Mouse (Mus musculus): ENCODE data around the gene Tagln3. TPM values are rescaled to one million over a fixed set of nuclear protein-coding genes. Genes with fewer than 3 reads are reported as not detected.
A peak's percentile ranks its signal among the peaks of the same experiment; 100 is the strongest.

Gene Tagln3
- polyA plus RNA-seq, 1 experiment = not detected

- H3K4me1 ChIP-seq (ENCODE audit: control insufficient read depth, insufficient read depth, low read length) = peaks cover 10% of the 10 kb centered on the region
- TF ChIP-seq CTCF (IDR thresholded peaks at IDR 0.05; ENCODE audit: insufficient read depth, low read depth, low read length) = no peak
- TF ChIP-seq POLR2A (IDR thresholded peaks at IDR 0.05; ENCODE audit: insufficient read depth, low read depth, low read length) = no peak
- H3K27ac ChIP-seq (ENCODE audit: insufficient read depth, low read depth, low read length) = peak overlapping the region; percentile 75
- peak overlapping the region; percentile 68 for H3K4me3 ChIP-seq (ENCODE audit: insufficient read depth, low read depth, low read length)
- WGBS = 2% methylated on average over 10 of the region's 10 CpGs
These were observed 314 bp upstream of the Tagln3 start for GRCm38 (mm10) chr16:45724742-45725102.

- TF ChIP-seq CTCF (IDR thresholded peaks at IDR 0.05; ENCODE audit: insufficient read depth, low read depth, low read length) (no peak), POLR2A (IDR thresholded peaks at IDR 0.05; ENCODE audit: insufficient read depth, low read depth, low read length) (no peak)
- Histone ChIP-seq H3K4me3 (ENCODE audit: insufficient read depth, low read depth, low read length) (peak overlapping the region; percentile 68), H3K27ac (ENCODE audit: insufficient read depth, low read depth, low read length) (peak overlapping the region; percentile 75), H3K4me1 (ENCODE audit: control insufficient read depth, insufficient read depth, low read length) (peaks cover 10% of the 10 kb centered on the region)
- WGBS = 12% methylated on average over 6 of the region's 6 CpGs
These were observed 1.1 kb downstream of the Tagln3 start for GRCm38 (mm10) chr16:45723172-45723901.

- peak overlapping the region; percentile 68 for H3K4me3 ChIP-seq (ENCODE audit: insufficient read depth, low read depth, low read length)
- TF ChIP-seq CTCF (IDR thresholded peaks at IDR 0.05; ENCODE audit: insufficient read depth, low read depth, low read length) (no peak), POLR2A (IDR thresholded peaks at IDR 0.05; ENCODE audit: insufficient read depth, low read depth, low read length) (no peak)
- H3K4me1 ChIP-seq (ENCODE audit: control insufficient read depth, insufficient read depth, low read length) = peaks cover 10% of the 10 kb centered on the region
- H3K27ac ChIP-seq (ENCODE audit: insufficient read depth, low read depth, low read length) = peak overlapping the region; percentile 75
- 53% methylated on average over 3 of the region's 3 CpGs for WGBS
These were observed 1.9 kb downstream of the Tagln3 start for GRCm38 (mm10) chr16:45722460-45722951.

- WGBS = 53% methylated on average over 10 of the region's 10 CpGs
- no peak for TF ChIP-seq CTCF (IDR thresholded peaks at IDR 0.05; ENCODE audit: insufficient read depth, low read depth, low read length)
- no peak for TF ChIP-seq POLR2A (IDR thresholded peaks at IDR 0.05; ENCODE audit: insufficient read depth, low read depth, low read length)
- no peak overlapping the region for H3K27ac ChIP-seq (ENCODE audit: insufficient read depth, low read depth, low read length)
- H3K4me1 ChIP-seq (ENCODE audit: control insufficient read depth, insufficient read depth, low read length) = peaks cover 10% of the 10 kb centered on the region
- H3K4me3 ChIP-seq (ENCODE audit: insufficient read depth, low read depth, low read length) = no peak overlapping the region
These were observed 4.3 kb downstream of the Tagln3 start for GRCm38 (mm10) chr16:45720022-45720630.

- no peak for TF ChIP-seq CTCF (IDR thresholded peaks at IDR 0.05; ENCODE audit: insufficient read depth, low read depth, low read length)
- 92% methylated on average over 4 of the region's 4 CpGs for WGBS
- H3K27ac ChIP-seq (ENCODE audit: insufficient read depth, low read depth, low read length) = no peak overlapping the region
These were observed 6.1 kb downstream of the Tagln3 start for GRCm38 (mm10) chr16:45718296-45718695.

GRCm38 (mm10) chr16:45714489-45715150 lies 9.8 kb downstream of the Tagln3 start:
- no peak for TF ChIP-seq CTCF (IDR thresholded peaks at IDR 0.05; ENCODE audit: insufficient read depth, low read depth, low read length)
- TF ChIP-seq POLR2A (IDR thresholded peaks at IDR 0.05; ENCODE audit: insufficient read depth, low read depth, low read length) = no peak
- Histone ChIP-seq H3K4me1 (ENCODE audit: control insufficient read depth, insufficient read depth, low read length) (no peaks in the 10 kb centered on the region; the same call in 1 of the 2 replicates), H3K4me3 (ENCODE audit: insufficient read depth, low read depth, low read length) (no peak overlapping the region), H3K27ac (ENCODE audit: insufficient read depth, low read depth, low read length) (no peak overlapping the region)
- WGBS = 63% methylated on average over 5 of the region's 5 CpGs

More at GRCm38 (mm10) chr16:45718296-45718695, 6.1 kb downstream of the Tagln3 start:
- Histone ChIP-seq H3K4me1 (ENCODE audit: control insufficient read depth, insufficient read depth, low read length) (peaks cover 7% of the 10 kb centered on the region), H3K4me3 (ENCODE audit: insufficient read depth, low read depth, low read length) (no peak overlapping the region)

- WGBS = 71% methylated on average over 1 of the region's 1 CpGs
- TF ChIP-seq POLR2A (IDR thresholded peaks at IDR 0.05; ENCODE audit: insufficient read depth, low read depth, low read length) (no peak), CTCF (IDR thresholded peaks at IDR 0.05; ENCODE audit: insufficient read depth, low read depth, low read length) (no peak)
- H3K4me1 ChIP-seq (ENCODE audit: control insufficient read depth, insufficient read depth, low read length) = no peaks in the 10 kb centered on the region; the same call in 1 of the 2 replicates
- no peak overlapping the region for H3K27ac ChIP-seq (ENCODE audit: insufficient read depth, low read depth, low read length)
- no peak overlapping the region for H3K4me3 ChIP-seq (ENCODE audit: insufficient read depth, low read depth, low read length)
These were observed 10.5 kb downstream of the Tagln3 start for GRCm38 (mm10) chr16:45713878-45714277.

- Histone ChIP-seq H3K4me3 (ENCODE audit: insufficient read depth, low read depth, low read length) (no peak overlapping the region), H3K4me1 (ENCODE audit: control insufficient read depth, insufficient read depth, low read length) (no peaks in the 10 kb centered on the region; the same call in 1 of the 2 replicates), H3K27ac (ENCODE audit: insufficient read depth, low read depth, low read length) (no peak overlapping the region)
- 63% methylated on average over 5 of the region's 5 CpGs for WGBS
- TF ChIP-seq POLR2A (IDR thresholded peaks at IDR 0.05; ENCODE audit: insufficient read depth, low read depth, low read length) (no peak), CTCF (IDR thresholded peaks at IDR 0.05; ENCODE audit: insufficient read depth, low read depth, low read length) (no peak)
These were observed 11.1 kb downstream of the Tagln3 start for GRCm38 (mm10) chr16:45713261-45713660.

- Histone ChIP-seq H3K4me3 (ENCODE audit: insufficient read depth, low read depth, low read length) (no peak overlapping the region), H3K4me1 (ENCODE audit: control insufficient read depth, insufficient read depth, low read length) (no peaks in the 10 kb centered on the region; the same call in 1 of the 2 replicates), H3K27ac (ENCODE audit: insufficient read depth, low read depth, low read length) (no peak overlapping the region)
- WGBS = 73% methylated on average over 7 of the region's 7 CpGs
- TF ChIP-seq CTCF (IDR thresholded peaks at IDR 0.05; ENCODE audit: insufficient read depth, low read depth, low read length) (no peak), POLR2A (IDR thresholded peaks at IDR 0.05; ENCODE audit: insufficient read depth, low read depth, low read length) (no peak)
These were observed 13.1 kb downstream of the Tagln3 start for GRCm38 (mm10) chr16:45711263-45711662.
